Mouse (Mus musculus): Measurements from ENCODE around the gene Prim1. TPM values are rescaled to one million over a fixed set of nuclear protein-coding genes. Genes with fewer than 3 reads are reported as not detected.
"Not testable (repeated sequence)": the region's sequence is repeated elsewhere in the genome, so short reads cannot be mapped to it uniquely, and the experiment has no call there.

Gene Prim1
- polyA plus RNA-seq, 1 experiment from 2014 or later, result 106 TPM

DNA sequence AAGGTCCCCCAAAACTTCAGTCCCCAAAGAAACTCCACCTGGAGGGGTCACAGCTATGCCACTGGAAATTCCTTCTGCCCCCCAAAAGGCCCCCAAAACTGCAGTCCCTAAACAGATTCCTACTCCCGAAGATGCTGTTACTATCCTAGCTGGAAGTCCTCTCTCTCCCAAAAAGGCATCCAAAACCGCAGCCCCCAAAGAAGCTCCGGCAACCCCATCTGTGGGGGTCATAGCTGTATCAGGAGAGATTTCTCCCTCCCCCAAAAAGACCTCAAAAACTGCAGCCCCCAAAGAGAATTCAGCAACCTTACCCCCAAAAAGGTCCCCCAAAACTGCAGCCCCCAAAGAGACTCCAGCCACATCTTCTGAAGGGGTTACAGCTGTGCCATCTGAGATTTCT, 27.5 kb downstream of the Prim1 start:
- H3K27me3 ChIP-seq (replicated peaks; ENCODE audit: control insufficient read depth, insufficient read depth, low read length), result no peaks in the 10 kb centered on the region
- H3K4me2 ChIP-seq, result no peak overlapping the region
- DNase-seq (ENCODE audit: low spot score), result no peak
- no peak for ATAC-seq (replicated peaks; ENCODE audit: low FRiP score)
- H3K4me1 ChIP-seq (replicated peaks; ENCODE audit: control insufficient read depth, insufficient read depth, low read length), result peaks cover 22% of the 10 kb centered on the region
- H3K4me3 ChIP-seq (ENCODE audit: low read depth, low read length), result no peak overlapping the region
- no peak overlapping the region for H3K27ac ChIP-seq (ENCODE audit: low read depth, low read length)
- WGBS, result 91% methylated on average over 3 of the region's 3 CpGs
- no peak overlapping the region for H3K9ac ChIP-seq (ENCODE audit: low read depth, low read length)
- H3K9me3 ChIP-seq (ENCODE audit: control insufficient read depth, low read length), result no peaks in the 10 kb centered on the region
- H3K36me3 ChIP-seq (ENCODE audit: control insufficient read depth, insufficient read depth, low read length), result peaks cover 62% of the 10 kb centered on the region

DNA sequence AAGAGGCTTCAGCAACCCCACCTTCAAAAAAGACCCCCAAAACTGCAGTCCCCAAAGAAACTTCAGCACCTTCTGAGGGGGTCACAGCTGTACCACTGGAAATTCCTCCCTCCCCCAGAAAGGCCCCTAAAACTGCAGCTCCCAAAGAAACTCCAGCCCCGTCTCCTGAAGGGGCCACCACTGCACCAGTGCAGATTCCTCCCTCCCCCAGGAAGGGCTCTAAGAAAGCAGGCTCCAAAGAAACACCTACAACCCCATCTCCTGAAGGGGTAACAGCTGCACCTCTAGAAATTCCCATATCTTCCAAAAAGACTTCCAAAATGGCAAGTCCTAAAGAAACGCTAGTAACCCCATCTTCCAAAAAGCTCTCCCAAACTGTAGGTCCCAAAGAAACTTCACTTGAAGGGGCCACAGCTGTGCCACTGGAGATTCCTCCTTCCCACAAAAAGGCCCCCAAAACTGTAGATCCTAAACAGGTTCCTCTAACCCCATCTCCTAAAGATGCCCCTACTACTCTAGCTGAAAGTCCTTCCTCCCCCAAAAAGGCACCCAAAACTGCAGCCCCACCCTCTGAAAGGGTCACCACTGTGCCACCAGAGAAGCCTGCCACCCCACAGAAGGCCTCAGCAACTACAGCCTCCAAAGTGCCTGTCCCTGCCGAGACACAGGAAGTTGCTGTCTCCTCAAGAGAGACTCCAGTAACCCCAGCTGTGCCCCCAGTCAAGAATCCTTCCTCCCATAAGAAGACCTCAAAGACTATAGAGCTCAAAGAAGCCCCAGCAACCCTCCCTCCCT, 28.3 kb downstream of the Prim1 start:
- 0 out of 2 replicates have a peak overlapping the region, but pooled peaks have one; percentile 1 for H3K9ac ChIP-seq (ENCODE audit: low read depth, low read length)
- WGBS, result 67% methylated on average over 3 of the region's 3 CpGs
- peaks cover 17% of the 10 kb centered on the region for H3K4me1 ChIP-seq (replicated peaks; ENCODE audit: control insufficient read depth, insufficient read depth, low read length)
- H3K27ac ChIP-seq (ENCODE audit: low read depth, low read length), result no peak overlapping the region
- H3K4me2 ChIP-seq, result no peak overlapping the region
- no peak for DNase-seq (ENCODE audit: low spot score)
- no peak overlapping the region for H3K4me3 ChIP-seq (ENCODE audit: low read depth, low read length)
- ATAC-seq (replicated peaks; ENCODE audit: low FRiP score), result no peak
- peaks cover 68% of the 10 kb centered on the region for H3K36me3 ChIP-seq (ENCODE audit: control insufficient read depth, insufficient read depth, low read length)
- H3K9me3 ChIP-seq (ENCODE audit: control insufficient read depth, low read length), result no peaks in the 10 kb centered on the region
- H3K27me3 ChIP-seq (replicated peaks; ENCODE audit: control insufficient read depth, insufficient read depth, low read length), result no peaks in the 10 kb centered on the region

DNA sequence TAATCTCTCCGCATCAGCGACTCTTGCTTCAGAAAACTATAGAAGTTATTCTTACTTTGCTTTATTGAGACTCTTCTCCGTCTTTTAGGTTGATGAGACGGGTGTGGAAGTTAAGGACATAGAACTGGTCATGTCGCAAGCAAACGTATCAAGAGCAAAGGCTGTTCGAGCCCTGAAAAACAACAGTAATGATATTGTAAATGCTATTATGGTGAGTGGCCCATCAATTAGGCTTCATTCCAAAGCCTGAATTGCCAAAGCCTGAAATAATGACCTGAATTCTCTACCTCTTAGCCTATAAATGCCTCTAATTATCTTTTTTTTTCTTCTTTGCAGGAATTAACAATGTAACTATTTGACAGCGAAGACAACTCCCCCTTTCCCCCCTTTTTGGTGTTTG, 33.2 kb downstream of the Prim1 start:
- peaks cover 3% of the 10 kb centered on the region for H3K4me1 ChIP-seq (replicated peaks; ENCODE audit: control insufficient read depth, insufficient read depth, low read length)
- ATAC-seq (replicated peaks; ENCODE audit: low FRiP score) (no peak), DNase-seq (ENCODE audit: low spot score) (no peak)
- 94% methylated on average over 8 of the region's 8 CpGs for WGBS
- H3K9me3 ChIP-seq (ENCODE audit: control insufficient read depth, low read length), result no peaks in the 10 kb centered on the region
- H3K27ac ChIP-seq (ENCODE audit: low read depth, low read length), result no peak overlapping the region
- no peaks in the 10 kb centered on the region for H3K27me3 ChIP-seq (replicated peaks; ENCODE audit: control insufficient read depth, insufficient read depth, low read length)
- no peak overlapping the region for H3K9ac ChIP-seq (ENCODE audit: low read depth, low read length)
- H3K4me2 ChIP-seq, result no peak overlapping the region
- H3K36me3 ChIP-seq (ENCODE audit: control insufficient read depth, insufficient read depth, low read length), result peaks cover 52% of the 10 kb centered on the region
- no peak overlapping the region for H3K4me3 ChIP-seq (ENCODE audit: low read depth, low read length)

- H3K36me3 ChIP-seq (ENCODE audit: control insufficient read depth, insufficient read depth, low read length), result peaks cover 37% of the 10 kb centered on the region
These were observed 34.8 kb downstream of the Prim1 start for GRCm38 (mm10) chr10:128049741-128050140.

DNA sequence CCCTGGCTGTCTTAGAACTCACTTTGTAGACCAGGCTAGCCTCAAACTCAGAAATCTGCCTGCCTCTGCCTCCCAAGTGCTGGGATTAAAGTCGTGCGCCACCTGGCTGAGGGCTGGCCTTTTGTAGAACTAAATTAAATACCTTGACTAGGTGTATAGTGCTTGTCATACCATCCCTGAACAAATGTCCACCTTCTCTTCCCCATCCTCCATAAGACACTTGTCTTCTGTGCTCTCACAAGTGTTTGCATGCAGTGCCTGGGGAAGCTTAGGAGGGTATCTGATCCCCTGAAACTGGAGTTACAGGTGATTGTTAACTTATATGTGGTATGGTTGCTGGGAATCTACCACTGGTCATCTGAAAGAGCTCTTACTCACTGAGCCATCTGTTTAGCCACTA, 35.4 kb downstream of the Prim1 start:
- no peak for ATAC-seq (replicated peaks; ENCODE audit: low FRiP score)
- 90% methylated on average over 2 of the region's 2 CpGs for WGBS
- H3K36me3 ChIP-seq (ENCODE audit: control insufficient read depth, insufficient read depth, low read length), result peaks cover 33% of the 10 kb centered on the region

More at GRCm38 (mm10) chr10:128049741-128050140, 34.8 kb downstream of the Prim1 start:
- Histone ChIP-seq H3K27me3 (replicated peaks; ENCODE audit: control insufficient read depth, insufficient read depth, low read length) (no peaks in the 10 kb centered on the region), H3K27ac (ENCODE audit: low read depth, low read length) (no peak overlapping the region), H3K4me1 (replicated peaks; ENCODE audit: control insufficient read depth, insufficient read depth, low read length) (no peaks in the 10 kb centered on the region; the same call in 1 of the 2 replicates), H3K4me3 (ENCODE audit: low read depth, low read length) (no peak overlapping the region), H3K9ac (ENCODE audit: low read depth, low read length) (no peak overlapping the region), H3K4me2 (no peak overlapping the region), H3K9me3 (ENCODE audit: control insufficient read depth, low read length) (no peaks in the 10 kb centered on the region)
- DNase-seq (ENCODE audit: low spot score) (no peak), ATAC-seq (replicated peaks; ENCODE audit: low FRiP score) (0 out of 2 replicates have a peak, but pooled peaks have one; percentile 24)
- 92% methylated on average over 2 of the region's 2 CpGs for WGBS

DNA sequence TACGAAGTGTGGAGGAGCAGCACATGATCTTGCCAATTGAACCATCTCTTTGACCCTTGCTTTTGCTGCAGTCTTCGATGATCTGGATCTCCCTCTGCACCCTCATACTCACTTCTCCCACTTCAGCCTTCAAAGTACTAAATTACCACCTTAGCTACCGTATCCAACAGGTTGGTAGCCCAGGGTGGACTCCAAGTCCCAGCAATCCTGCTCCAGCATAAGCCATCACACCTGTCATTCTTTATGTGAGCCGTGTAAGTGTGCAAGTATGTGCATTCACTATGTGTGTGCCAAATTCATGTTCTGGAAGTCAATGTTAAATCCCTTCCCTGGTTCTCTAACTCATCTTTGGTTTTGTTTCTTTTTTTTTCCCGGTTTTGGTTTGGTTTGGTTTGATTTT, 36.6 kb downstream of the Prim1 start:
- H3K9me3 ChIP-seq (ENCODE audit: control insufficient read depth, low read length), result no peaks in the 10 kb centered on the region
- DNase-seq (ENCODE audit: low spot score), result no peak
- peaks cover 24% of the 10 kb centered on the region for H3K36me3 ChIP-seq (ENCODE audit: control insufficient read depth, insufficient read depth, low read length)
- no peak for ATAC-seq (replicated peaks; ENCODE audit: low FRiP score)
- H3K9ac ChIP-seq (ENCODE audit: low read depth, low read length), result no peak overlapping the region
- H3K27ac ChIP-seq (ENCODE audit: low read depth, low read length), result no peak overlapping the region
- no peaks in the 10 kb centered on the region for H3K4me1 ChIP-seq (replicated peaks; ENCODE audit: control insufficient read depth, insufficient read depth, low read length)
- H3K4me2 ChIP-seq, result no peak overlapping the region
- 91% methylated on average over 5 of the region's 5 CpGs for WGBS
- H3K27me3 ChIP-seq (replicated peaks; ENCODE audit: control insufficient read depth, insufficient read depth, low read length), result no peaks in the 10 kb centered on the region
- H3K4me3 ChIP-seq (ENCODE audit: low read depth, low read length), result no peak overlapping the region

More for the DNA sequence above, 35.4 kb downstream of the Prim1 start:
- no peak overlapping the region for H3K27ac ChIP-seq (ENCODE audit: low read depth, low read length)
- H3K9ac ChIP-seq (ENCODE audit: low read depth, low read length), result no peak overlapping the region
- H3K4me3 ChIP-seq (ENCODE audit: low read depth, low read length), result no peak overlapping the region
- no peak for DNase-seq (ENCODE audit: low spot score)
- H3K4me2 ChIP-seq, result no peak overlapping the region
- no peaks in the 10 kb centered on the region for H3K4me1 ChIP-seq (replicated peaks; ENCODE audit: control insufficient read depth, insufficient read depth, low read length)
- H3K27me3 ChIP-seq (replicated peaks; ENCODE audit: control insufficient read depth, insufficient read depth, low read length), result no peaks in the 10 kb centered on the region
- H3K9me3 ChIP-seq (ENCODE audit: control insufficient read depth, low read length), result no peaks in the 10 kb centered on the region

- DNase-seq (ENCODE audit: low spot score); ATAC-seq (replicated peaks; ENCODE audit: low FRiP score); H3K27me3 ChIP-seq (replicated peaks; ENCODE audit: control insufficient read depth, insufficient read depth, low read length); H3K27ac ChIP-seq (ENCODE audit: low read depth, low read length); H3K9me3 ChIP-seq (ENCODE audit: control insufficient read depth, low read length); H3K4me3 ChIP-seq (ENCODE audit: low read depth, low read length); H3K9ac ChIP-seq (ENCODE audit: low read depth, low read length); H3K4me1 ChIP-seq (replicated peaks; ENCODE audit: control insufficient read depth, insufficient read depth, low read length); H3K4me2 ChIP-seq: not testable (repeated sequence)
- peaks cover 20% of the 10 kb centered on the region for H3K36me3 ChIP-seq (ENCODE audit: control insufficient read depth, insufficient read depth, low read length)
- WGBS, result 89% methylated on average over 1 of the region's 2 CpGs
These were observed 37.2 kb downstream of the Prim1 start for GRCm38 (mm10) chr10:128052136-128052535.

GRCm38 (mm10) chr10:128053001-128053400, 38.0 kb downstream of the Prim1 start:
- Histone ChIP-seq H3K4me1 (replicated peaks; ENCODE audit: control insufficient read depth, insufficient read depth, low read length) (peaks cover 4% of the 10 kb centered on the region; the same call in 1 of the 2 replicates), H3K4me3 (ENCODE audit: low read depth, low read length) (no peak overlapping the region), H3K9ac (ENCODE audit: low read depth, low read length) (no peak overlapping the region), H3K27me3 (replicated peaks; ENCODE audit: control insufficient read depth, insufficient read depth, low read length) (no peaks in the 10 kb centered on the region), H3K36me3 (ENCODE audit: control insufficient read depth, insufficient read depth, low read length) (peaks cover 15% of the 10 kb centered on the region), H3K4me2 (no peak overlapping the region), H3K9me3 (ENCODE audit: control insufficient read depth, low read length) (no peaks in the 10 kb centered on the region), H3K27ac (ENCODE audit: low read depth, low read length) (no peak overlapping the region)
- DNase-seq (ENCODE audit: low spot score) (no peak), ATAC-seq (replicated peaks; ENCODE audit: low FRiP score) (no peak)
- WGBS, result 88% methylated on average over 8 of the region's 8 CpGs

DNA sequence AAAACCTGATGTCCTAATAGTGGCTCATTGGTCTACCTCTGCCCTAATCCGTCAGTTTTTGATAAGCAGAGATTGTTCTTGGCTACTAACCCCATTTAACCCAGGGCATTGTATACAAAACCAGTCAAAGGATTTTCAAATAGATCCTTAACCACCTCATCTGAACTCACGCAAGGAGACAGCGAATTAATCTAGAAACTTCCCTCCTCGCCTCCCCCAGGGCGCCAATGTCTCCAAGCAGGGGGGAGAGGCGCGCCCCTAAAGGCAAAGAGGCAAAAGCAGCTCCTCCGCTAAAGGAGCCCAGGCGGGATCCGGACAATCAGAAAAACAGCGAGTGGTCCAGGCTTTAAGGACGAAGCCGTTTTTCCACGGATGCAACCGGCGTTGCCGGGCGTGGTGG, 43.2 kb downstream of the Prim1 start:
- peak overlapping the region; percentile 99 for H3K4me3 ChIP-seq (ENCODE audit: low read depth, low read length)
- DNase-seq (ENCODE audit: low spot score), result no peak
- WGBS, result under 1% methylated on average over 18 of the region's 18 CpGs

More for the DNA sequence above, 43.2 kb downstream of the Prim1 start:
- Histone ChIP-seq H3K9ac (ENCODE audit: low read depth, low read length) (peak overlapping the region; percentile 99), H3K27me3 (replicated peaks; ENCODE audit: control insufficient read depth, insufficient read depth, low read length) (no peaks in the 10 kb centered on the region), H3K27ac (ENCODE audit: low read depth, low read length) (peak overlapping the region; percentile 99), H3K9me3 (ENCODE audit: control insufficient read depth, low read length) (no peaks in the 10 kb centered on the region), H3K4me1 (replicated peaks; ENCODE audit: control insufficient read depth, insufficient read depth, low read length) (peaks cover 27% of the 10 kb centered on the region), H3K4me2 (peak overlapping the region; percentile 77), H3K36me3 (ENCODE audit: control insufficient read depth, insufficient read depth, low read length) (peaks cover 3% of the 10 kb centered on the region; the same call in 1 of the 2 replicates)
- peak; percentile 11; the same call in 1 of the 2 replicates for ATAC-seq (replicated peaks; ENCODE audit: low FRiP score)
